Mouse (Mus musculus) testis, adult 2 months (tissue): ENCODE results near the gene Abcc1. TPM values are rescaled to one million over a fixed set of nuclear protein-coding genes. Genes with fewer than 3 reads are reported as not detected.

Source experiments
- H3K27ac ChIP-seq: fragments of 200-500 bp; 2 replicates; pipeline ENCODE4 v1.5.1; 2012; ENCODE audit warnings: low read depth, low read length; ENCODE audit not compliant: control insufficient read depth, insufficient read depth
- H3K27me3 ChIP-seq: fragments of 200-500 bp; 2 replicates; pipeline ENCODE4 v1.6.1; 2012; ENCODE audit warnings: mild to moderate bottlenecking, low read length, moderate library complexity; ENCODE audit not compliant: control insufficient read depth, insufficient read depth
- H3K36me3 ChIP-seq: fragments of 200-500 bp; 2 replicates; pipeline ENCODE4 v1.6.1; 2012; ENCODE audit warnings: mild to moderate bottlenecking, low read length; ENCODE audit not compliant: control insufficient read depth, insufficient read depth
- H3K4me1 ChIP-seq: fragments of 200-500 bp; 2 replicates; pipeline ENCODE4 v1.6.1; 2012; ENCODE audit warnings: low read length; ENCODE audit not compliant: control insufficient read depth, insufficient read depth
- H3K4me3 ChIP-seq: fragments of 200-500 bp; 2 replicates; pipeline ENCODE4 v1.5.1; 2012; ENCODE audit warnings: low read depth, mild to moderate bottlenecking, low read length, moderate library complexity, mixed read lengths; ENCODE audit not compliant: control insufficient read depth
- CTCF ChIP-seq: fragments of 200-500 bp; IDR thresholded peaks from 2 replicates; pipeline ENCODE4 v1.5.1; 2012; ENCODE audit warnings: low read depth, mild to moderate bottlenecking, inconsistent platforms, low read length, moderate library complexity; ENCODE audit not compliant: control insufficient read depth, insufficient read depth, insufficient replicate concordance
- POLR2A ChIP-seq: fragments of 200-500 bp; IDR thresholded peaks from 2 replicates; pipeline ENCODE4 v1.6.1; 2012; ENCODE audit warnings: low read depth, mild to moderate bottlenecking, inconsistent platforms, low read length, moderate library complexity; ENCODE audit not compliant: control insufficient read depth
- polyA plus RNA-seq: library from polyadenylated mRNA; depleted of rRNA; stranded (reverse); fragments of >200 nt; gene quantifications from 2 replicates; pipeline ENCODE4 v1.2.3, GENCODE M21; 2012; rRNA removed

The Abcc1 gene
- polyA plus RNA-seq, 1 experiment: 31.1 TPM

DNA sequence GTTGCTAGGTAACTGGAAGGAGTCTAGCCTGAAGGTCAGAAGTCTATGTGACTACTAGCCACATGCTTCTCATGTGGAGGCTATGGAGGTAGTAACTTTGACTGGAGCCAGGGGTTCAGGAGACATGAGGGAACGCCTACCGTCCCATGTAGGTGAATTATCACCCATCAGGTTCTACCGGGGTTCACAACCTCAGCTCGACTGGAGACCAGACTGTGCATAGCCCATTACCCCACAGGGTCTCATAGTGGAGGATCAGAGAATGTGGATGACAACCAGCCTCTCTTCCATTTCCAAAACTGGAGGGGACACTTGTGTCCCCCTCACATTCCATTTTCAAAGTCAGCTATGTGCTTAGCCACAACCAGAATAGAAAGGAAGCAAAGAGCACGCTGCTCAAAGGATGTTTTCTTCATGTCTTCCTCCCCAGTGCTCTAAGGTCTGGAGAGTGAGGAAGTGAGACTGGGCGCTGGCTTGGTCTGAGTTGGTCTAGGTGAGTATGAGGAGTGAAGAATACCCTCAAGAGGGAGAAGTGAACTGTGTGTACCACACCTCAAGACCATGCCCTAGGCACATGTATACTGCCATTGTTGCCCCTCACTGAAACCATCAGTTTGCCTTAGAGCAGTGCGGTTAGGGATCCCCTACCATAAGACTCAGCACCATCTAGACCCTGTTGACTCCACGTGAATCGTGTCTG lies 115.5 kb downstream of the Abcc1 start:
- no peaks in the 10 kb centered on the region for H3K4me1 ChIP-seq
- no peak overlapping the region for H3K27ac ChIP-seq
- H3K27me3 ChIP-seq: no peaks in the 10 kb centered on the region
- no peaks in the 10 kb centered on the region for H3K36me3 ChIP-seq
- H3K4me3 ChIP-seq: no peak overlapping the region
- TF ChIP-seq POLR2A: no peak

DNA sequence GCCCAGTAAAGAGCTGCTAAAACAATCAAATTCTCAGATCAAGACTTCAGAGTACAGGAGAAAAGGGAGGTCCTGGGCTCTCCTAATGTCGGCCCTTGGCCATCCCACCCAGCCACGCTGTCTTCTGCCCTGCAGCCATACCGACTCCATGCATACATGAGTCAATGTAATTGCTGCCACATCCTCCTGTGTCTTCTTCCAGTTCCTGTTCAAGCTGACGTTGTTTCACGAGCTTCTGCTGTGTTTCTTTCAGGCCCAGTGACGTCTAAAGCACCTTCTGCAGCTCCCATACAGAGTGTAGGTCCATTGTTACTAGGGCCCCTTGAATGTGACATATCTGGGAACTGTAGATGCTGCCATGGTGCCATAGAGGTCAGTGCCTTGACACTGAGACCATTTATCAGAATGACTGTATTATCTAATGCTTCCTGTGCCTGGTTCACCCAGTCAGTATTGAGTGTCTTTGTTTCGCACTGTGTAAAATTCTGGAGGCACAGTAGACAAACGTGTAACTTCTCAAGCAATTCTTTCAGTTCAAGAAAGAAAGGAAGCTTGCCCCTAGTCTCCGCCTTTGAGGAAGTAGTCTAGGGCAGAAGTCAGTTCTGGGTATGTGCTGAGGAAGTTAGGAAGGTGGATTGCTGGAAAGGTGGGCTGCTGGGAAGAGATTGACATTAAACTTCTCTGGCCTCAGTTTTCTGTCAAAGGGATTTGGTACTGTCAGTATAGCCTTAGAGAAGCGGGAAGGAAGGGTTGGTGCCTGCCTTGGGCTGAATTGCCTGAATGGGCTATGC lies 116.3 kb downstream of the Abcc1 start:
- no peak for TF ChIP-seq POLR2A
- no peak for TF ChIP-seq CTCF
- no peak overlapping the region for H3K27ac ChIP-seq

DNA sequence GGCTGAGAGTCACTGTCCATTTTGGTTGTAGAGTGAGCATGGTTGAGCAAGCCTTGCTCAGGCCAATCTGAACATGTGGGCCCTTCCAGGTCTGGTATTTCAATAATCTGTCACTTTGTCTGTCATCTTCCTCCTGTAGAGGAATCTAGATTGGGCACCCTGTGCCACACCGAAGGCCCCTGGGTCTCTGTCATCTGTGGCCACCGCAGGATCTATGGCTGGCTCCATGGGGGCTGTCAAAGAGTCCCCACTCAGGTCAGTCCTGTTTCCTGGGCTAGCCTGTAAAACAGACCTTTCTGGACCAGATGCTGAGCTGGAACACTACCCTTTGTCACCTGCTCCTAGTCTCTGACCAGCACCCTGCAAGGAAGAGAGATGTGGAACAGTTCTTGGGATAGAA lies 118.3 kb downstream of the Abcc1 start:
- H3K27me3 ChIP-seq: no peaks in the 10 kb centered on the region
- no peak overlapping the region for H3K27ac ChIP-seq
- H3K4me1 ChIP-seq: no peaks in the 10 kb centered on the region
- H3K4me3 ChIP-seq: no peak overlapping the region
- no peaks in the 10 kb centered on the region for H3K36me3 ChIP-seq
- TF ChIP-seq POLR2A (no peak), CTCF (no peak)

More for the DNA sequence above, 116.3 kb downstream of the Abcc1 start:
- Histone ChIP-seq H3K4me3 (no peak overlapping the region), H3K4me1 (no peaks in the 10 kb centered on the region), H3K36me3 (no peaks in the 10 kb centered on the region), H3K27me3 (no peaks in the 10 kb centered on the region)

DNA sequence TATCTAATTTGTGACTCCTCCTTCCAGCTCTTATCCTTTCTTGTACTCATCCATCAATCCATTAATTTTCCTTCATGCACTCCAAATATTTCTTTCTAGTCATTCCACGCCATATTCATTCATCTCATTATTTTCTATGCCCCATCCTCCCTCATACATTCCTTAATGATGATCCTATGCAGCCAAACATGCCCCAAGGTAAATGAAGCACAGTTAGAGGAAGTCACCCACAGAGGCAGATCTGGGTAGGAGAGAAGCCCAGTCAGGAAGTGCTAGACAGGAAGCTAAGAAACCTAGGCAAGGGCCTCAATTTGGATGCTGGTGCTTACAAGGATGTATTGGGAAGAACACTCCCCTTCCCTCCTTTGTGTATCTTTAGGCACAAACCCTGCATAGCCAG lies 121.9 kb downstream of the Abcc1 start:
- TF ChIP-seq CTCF (no peak), POLR2A (no peak)
- no peak overlapping the region for H3K4me3 ChIP-seq
- H3K27me3 ChIP-seq: no peaks in the 10 kb centered on the region
- H3K36me3 ChIP-seq: no peaks in the 10 kb centered on the region
- no peak overlapping the region for H3K27ac ChIP-seq
- no peaks in the 10 kb centered on the region for H3K4me1 ChIP-seq

DNA sequence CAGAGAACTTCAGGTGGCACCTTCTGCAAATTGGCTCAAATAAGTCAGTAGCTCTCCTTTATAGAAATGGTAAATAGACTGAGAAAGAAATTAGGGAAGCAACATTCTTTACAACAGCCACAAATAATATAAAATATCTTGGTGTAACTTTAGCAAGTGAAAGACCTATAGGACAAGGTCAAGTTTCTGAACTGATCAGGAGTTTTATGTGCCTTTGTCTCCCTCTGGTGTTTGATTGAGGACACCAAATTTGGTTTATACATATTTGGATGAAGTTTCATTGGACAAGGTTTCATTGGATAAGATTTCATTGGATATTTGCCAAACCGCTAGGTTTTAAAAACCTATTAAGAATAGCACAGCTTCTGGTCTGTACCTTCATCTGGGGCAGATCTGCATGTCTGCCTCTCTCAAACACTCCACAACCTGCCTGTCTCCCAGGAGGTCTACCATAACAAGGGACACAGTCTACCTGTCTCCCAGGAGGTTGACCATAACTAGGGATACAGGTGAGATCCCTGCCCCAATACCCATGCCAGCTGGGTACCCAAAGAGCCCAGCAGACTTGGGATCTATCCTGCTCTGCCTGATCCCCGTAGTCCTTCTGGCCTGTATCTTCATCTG lies 132.2 kb downstream of the Abcc1 start:
- H3K27ac ChIP-seq: no peak overlapping the region
- no peak overlapping the region for H3K4me3 ChIP-seq
- no peaks in the 10 kb centered on the region for H3K36me3 ChIP-seq
- TF ChIP-seq CTCF: no peak
- TF ChIP-seq POLR2A: no peak
- H3K27me3 ChIP-seq: no peaks in the 10 kb centered on the region
- H3K4me1 ChIP-seq: no peaks in the 10 kb centered on the region

DNA sequence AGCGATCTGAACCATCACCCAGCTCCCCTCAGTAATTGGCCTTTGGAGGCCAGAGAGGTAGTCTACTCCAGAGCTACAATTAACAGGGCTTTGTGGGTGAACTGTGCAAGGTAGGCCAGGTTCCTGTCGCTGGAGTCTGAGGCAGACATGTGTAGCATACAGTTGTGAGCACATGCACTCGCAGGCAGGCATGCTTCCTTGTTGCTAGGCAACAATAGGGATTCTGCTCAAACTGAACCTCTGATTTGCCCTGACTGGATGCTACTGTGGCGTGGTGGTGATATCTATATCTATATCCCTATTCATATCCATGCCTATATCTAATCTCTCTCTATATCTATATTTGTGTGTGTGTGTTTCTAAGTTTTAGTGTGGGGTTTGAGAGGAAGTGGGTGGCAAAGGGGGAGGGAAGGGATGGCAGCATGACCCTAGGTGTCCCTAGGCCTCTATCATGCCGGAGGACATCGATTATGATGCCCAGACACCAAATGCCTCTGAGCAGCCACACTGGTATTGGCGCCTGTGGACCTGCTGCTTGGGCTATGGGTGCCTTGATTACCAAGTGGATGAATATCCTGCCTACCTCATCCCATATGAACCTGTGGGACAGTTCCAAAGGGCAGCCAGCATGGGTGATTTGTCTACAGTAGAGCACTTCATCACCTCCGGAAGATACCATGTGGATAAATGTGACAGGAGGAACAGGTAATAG lies 140.4 kb downstream of the Abcc1 start:
- H3K27ac ChIP-seq: peak overlapping the region; percentile 22
- TF ChIP-seq CTCF (no peak), POLR2A (no peak)
- peak overlapping the region; percentile 72 for H3K4me3 ChIP-seq
- no peaks in the 10 kb centered on the region for H3K36me3 ChIP-seq
- H3K4me1 ChIP-seq: peaks cover 3% of the 10 kb centered on the region
- H3K27me3 ChIP-seq: no peaks in the 10 kb centered on the region

DNA sequence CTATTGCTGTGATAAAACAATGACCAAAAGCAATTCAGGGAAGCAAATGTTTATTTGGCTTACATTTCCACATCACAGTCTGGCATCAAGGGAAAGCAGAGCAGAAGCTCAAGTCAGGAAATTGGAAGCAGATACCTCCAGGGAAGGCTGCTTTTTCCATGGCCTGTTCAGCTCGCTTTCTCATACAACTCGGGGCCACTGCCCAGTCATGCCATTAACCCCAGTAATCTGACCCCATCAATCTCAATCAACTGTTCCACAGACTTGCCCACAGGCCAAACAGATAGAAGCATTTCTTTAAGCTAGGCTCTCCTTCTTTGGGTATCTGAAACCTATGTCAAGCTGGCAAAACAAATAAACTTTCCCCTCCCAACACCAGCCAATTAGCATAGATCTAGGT lies 145.1 kb downstream of the Abcc1 start:
- TF ChIP-seq POLR2A (no peak), CTCF (no peak)
- peaks cover 2% of the 10 kb centered on the region for H3K4me1 ChIP-seq

More for the DNA sequence above, 145.1 kb downstream of the Abcc1 start:
- Histone ChIP-seq H3K36me3 (no peaks in the 10 kb centered on the region), H3K27me3 (no peaks in the 10 kb centered on the region), H3K27ac (no peak overlapping the region), H3K4me3 (no peak overlapping the region)

Other genes starting within 250 kb of the Abcc1 start
- gene Nde1, start 198.3 kb upstream of the Abcc1 start, polyA plus RNA-seq: 11.9 and 12.9 TPM in 2 replicates
- 9.4 and 10.5 TPM in 2 replicates for gene Marf1, start 198.2 kb upstream of the Abcc1 start, polyA plus RNA-seq
- gene Myh11, start 70.2 kb upstream of the Abcc1 start, polyA plus RNA-seq: 8.4 and 22.6 TPM in 2 replicates
- gene Fopnl, start 44.2 kb upstream of the Abcc1 start, polyA plus RNA-seq: 25.5 and 28.5 TPM in 2 replicates
- gene A630010A05Rik, start 200.8 kb downstream of the Abcc1 start, polyA plus RNA-seq: 3.4 and 3.5 TPM in 2 replicates